8 mouse cellular contexts compared by ENCODE assay signal in genomic region chr14:25520589-25520988, GRCm38 (mm10).
DNase-seq lines count a peak whose midpoint lies in the region; ATAC-seq and TF ChIP-seq lines count a peak whose summit lies in the region.

No protein-coding gene starts in this region.

- no peaks in the 10 kb centered on the region for H3K27me3 ChIP-seq in forebrain, embryonic 13.5 days
- H3K27me3 ChIP-seq in forebrain, postnatal 0 days (ENCODE audit: insufficient read depth, low read length): no peaks in the 10 kb centered on the region
- H3K27me3 ChIP-seq in forebrain, embryonic 14.5 days (replicated peaks; ENCODE audit: control insufficient read depth, insufficient read depth, low read length): no peaks in the 10 kb centered on the region

- TF ChIP-seq CTCF in forebrain, postnatal 0 days (IDR thresholded peaks at IDR 0.05; ENCODE audit: low read depth): no peak
- TF ChIP-seq CTCF in left cerebral cortex, adult 2 months (IDR thresholded peaks at IDR 0.05): no peak

- no peak for ATAC-seq in forebrain, embryonic 13.5 days
- ATAC-seq in forebrain, postnatal 0 days: no peak
- no peak for ATAC-seq in forebrain, embryonic 14.5 days

- peaks cover 32% of the 10 kb centered on the region for H3K36me3 ChIP-seq in forebrain, embryonic 13.5 days (ENCODE audit: poor library complexity, severe bottlenecking)
- H3K36me3 ChIP-seq in forebrain, postnatal 0 days (ENCODE audit: insufficient read depth): no peaks in the 10 kb centered on the region
- peaks cover 8% of the 10 kb centered on the region; the same call in 1 of the 2 replicates for H3K36me3 ChIP-seq in forebrain, embryonic 14.5 days (ENCODE audit: control insufficient read depth, insufficient read depth, low read length)

- H3K4me2 ChIP-seq in forebrain, embryonic 13.5 days: no peak overlapping the region
- H3K4me2 ChIP-seq in forebrain, postnatal 0 days (ENCODE audit: low read depth): no peak overlapping the region
- no peak overlapping the region for H3K4me2 ChIP-seq in forebrain, embryonic 14.5 days (ENCODE audit: low read length)

- H3K4me3 ChIP-seq in forebrain, embryonic 13.5 days: no peak overlapping the region
- H3K4me3 ChIP-seq in forebrain, postnatal 0 days (ENCODE audit: low read depth, low read length): no peak overlapping the region
- no peak overlapping the region for H3K4me3 ChIP-seq in forebrain, embryonic 14.5 days (ENCODE audit: low read depth, low read length)
- H3K4me3 ChIP-seq in left cerebral cortex, adult 2 months: no peak overlapping the region

- intact Hi-C loops in left cerebral cortex, postnatal 10 days (cut with DNase I): no loop called here
- intact Hi-C loops in left cerebral cortex, adult 2 months (cut with DNase I): no loop called here

- no peak overlapping the region; the same call in 1 of the 2 replicates for H3K9ac ChIP-seq in forebrain, embryonic 13.5 days
- no peak overlapping the region for H3K9ac ChIP-seq in forebrain, postnatal 0 days
- H3K9ac ChIP-seq in forebrain, embryonic 14.5 days (ENCODE audit: low read length): no peak overlapping the region

- no peak for DNase-seq in forebrain, postnatal 0 days
- peak; percentile 72 for DNase-seq in 3134 (ENCODE audit: extremely low read depth, insufficient read length, low spot score)
- no peak for DNase-seq in forebrain, embryonic 14.5 days (ENCODE audit: low spot score)
- DNase-seq in kidney, postnatal 14 days: peak; percentile 75
- DNase-seq in left cerebral cortex, postnatal 10 days (ENCODE audit: extremely low spot score in 1 of 2, low spot score in 2 of 2): no peak
- no peak for DNase-seq in left cerebral cortex, adult 2 months (ENCODE audit: extremely low spot score in 1 of 2, low spot score in 2 of 2)
- DNase-seq in frontal cortex, postnatal 25 days (ENCODE audit: low spot score in 2 of 2): no peak

- H3K4me1 ChIP-seq in forebrain, embryonic 13.5 days: peaks cover 70% of the 10 kb centered on the region
- peaks cover 5% of the 10 kb centered on the region for H3K4me1 ChIP-seq in forebrain, postnatal 0 days (ENCODE audit: insufficient read depth)
- peaks cover 21% of the 10 kb centered on the region for H3K4me1 ChIP-seq in forebrain, embryonic 14.5 days (ENCODE audit: control insufficient read depth, insufficient read depth, low read length)

- 62% methylated on average over 4 of the region's 4 CpGs for WGBS in forebrain, embryonic 13.5 days
- WGBS in forebrain, postnatal 0 days: 54% methylated on average over 4 of the region's 4 CpGs
- 57% methylated on average over 4 of the region's 4 CpGs for WGBS in forebrain, embryonic 14.5 days

- no peaks in the 10 kb centered on the region for H3K9me3 ChIP-seq in forebrain, embryonic 13.5 days (replicated peaks)
- H3K9me3 ChIP-seq in forebrain, postnatal 0 days (ENCODE audit: low read length): no peaks in the 10 kb centered on the region
- H3K9me3 ChIP-seq in forebrain, embryonic 14.5 days (replicated peaks; ENCODE audit: control insufficient read depth, low read length): no peaks in the 10 kb centered on the region

- peak overlapping the region; percentile 54 for H3K27ac ChIP-seq in forebrain, embryonic 13.5 days
- no peak overlapping the region for H3K27ac ChIP-seq in forebrain, postnatal 0 days (ENCODE audit: low read depth, low read length)
- peak overlapping the region; percentile 5; the same call in 1 of the 2 replicates for H3K27ac ChIP-seq in forebrain, embryonic 14.5 days (ENCODE audit: low read depth, low read length)
- no peak overlapping the region for H3K27ac ChIP-seq in left cerebral cortex, adult 2 months

Comparison
In these comparisons a context has a peak if more than half of its experiments do, and no peak if none do; other contexts are left out.
1. H3K27ac ChIP-seq: peak in forebrain, embryonic 13.5 days (single experiment) and forebrain, embryonic 14.5 days (single experiment); none in forebrain, postnatal 0 days (single experiment) and left cerebral cortex, adult 2 months (single experiment).
2. DNase-seq: peak in 3134 (single experiment) and kidney, postnatal 14 days (single experiment); none in forebrain, postnatal 0 days (single experiment), forebrain, embryonic 14.5 days (single experiment), left cerebral cortex, postnatal 10 days (0 of 2), left cerebral cortex, adult 2 months (0 of 2) and frontal cortex, postnatal 25 days (0 of 2).